Mouse (Mus musculus) urinary bladder, adult 18-20 months (tissue): ENCODE measurements around the gene Sncb.

Experiments used
- DNase-seq, 2 experiments: peaks; one replicate each; pipeline ENCODE4 v3.0.0; 2022; ENCODE audit warnings: low spot score in 2 of 2, mixed read lengths in 2 of 2

Gene Sncb

DNA sequence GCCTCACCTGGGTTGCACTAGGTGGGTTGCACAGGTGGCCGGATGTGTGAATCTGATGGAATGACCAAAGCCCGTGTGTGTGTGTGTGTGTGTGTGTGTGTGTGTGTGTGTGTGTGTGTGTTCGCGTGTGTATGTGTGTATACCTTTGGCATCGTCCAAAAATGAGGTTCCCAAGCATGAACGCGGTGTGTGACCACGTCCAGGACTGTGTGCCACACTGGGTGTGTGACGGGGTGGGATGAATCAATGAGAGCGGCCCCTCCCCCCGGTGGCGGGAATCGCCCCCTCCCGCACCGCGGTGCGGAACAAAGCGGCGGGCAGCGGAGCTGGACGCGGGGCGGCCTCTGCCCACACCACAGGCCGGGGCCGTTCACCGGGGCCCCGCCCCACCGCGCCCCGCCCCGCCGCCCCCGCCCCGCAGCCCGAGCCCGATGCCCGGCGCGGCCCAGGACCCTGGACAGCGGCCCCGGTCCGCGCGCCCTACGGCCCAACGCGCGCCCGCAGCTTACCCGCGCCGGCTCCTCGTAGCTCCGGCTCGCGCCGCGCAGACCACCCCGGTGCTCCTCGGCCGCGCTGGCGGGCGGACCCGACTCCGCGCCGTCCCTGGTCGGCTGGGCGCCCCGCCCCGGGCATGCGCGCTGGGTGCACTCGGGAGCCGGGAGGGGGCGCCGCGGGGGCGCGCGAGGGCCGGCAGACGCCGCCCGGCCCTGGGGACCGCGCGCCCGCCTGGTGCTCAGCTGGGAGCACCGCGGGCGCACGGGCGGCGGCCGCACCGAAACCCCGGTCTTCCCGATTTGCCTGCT lies 17.1 kb downstream of the Sncb start:
- no peak for DNase-seq

DNA sequence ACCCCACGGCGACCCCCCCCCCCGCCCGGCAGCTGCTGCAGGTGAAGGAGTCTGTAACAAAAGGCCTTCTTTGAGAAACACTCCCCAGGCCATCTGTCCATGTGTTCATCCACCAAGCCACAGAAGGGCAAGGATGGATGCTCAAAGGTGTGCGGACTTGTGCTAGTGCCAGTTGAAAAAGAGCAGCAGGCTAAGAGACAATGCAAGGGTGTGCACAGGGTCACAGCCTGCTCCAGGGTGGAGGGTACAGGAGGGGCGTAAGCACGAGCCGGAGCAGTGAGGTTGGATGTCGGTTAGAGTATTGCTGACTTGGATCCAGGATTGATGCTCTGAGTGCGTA lies 17.7 kb downstream of the Sncb start:
- no peak for DNase-seq

DNA sequence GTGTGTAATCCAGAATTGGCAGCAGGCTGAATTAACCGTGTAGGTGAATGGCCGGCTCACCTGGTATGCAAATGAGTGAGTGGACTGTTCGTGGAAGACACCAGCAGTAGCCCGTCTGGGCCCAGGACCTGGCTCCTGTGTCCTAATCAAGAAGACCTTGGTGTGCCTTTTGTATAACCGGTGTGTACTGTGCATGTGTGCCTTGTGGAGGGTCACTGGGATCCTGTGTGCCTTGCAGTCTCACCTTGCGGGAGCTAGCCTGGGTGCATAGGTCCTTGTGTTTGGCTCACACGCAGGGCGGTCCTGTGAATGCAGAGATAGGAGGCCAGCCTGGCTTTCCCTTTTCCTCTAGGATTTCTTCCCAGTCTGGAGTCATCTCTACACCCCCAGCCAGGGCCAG lies 18.2 kb downstream of the Sncb start:
- no peak for DNase-seq

DNA sequence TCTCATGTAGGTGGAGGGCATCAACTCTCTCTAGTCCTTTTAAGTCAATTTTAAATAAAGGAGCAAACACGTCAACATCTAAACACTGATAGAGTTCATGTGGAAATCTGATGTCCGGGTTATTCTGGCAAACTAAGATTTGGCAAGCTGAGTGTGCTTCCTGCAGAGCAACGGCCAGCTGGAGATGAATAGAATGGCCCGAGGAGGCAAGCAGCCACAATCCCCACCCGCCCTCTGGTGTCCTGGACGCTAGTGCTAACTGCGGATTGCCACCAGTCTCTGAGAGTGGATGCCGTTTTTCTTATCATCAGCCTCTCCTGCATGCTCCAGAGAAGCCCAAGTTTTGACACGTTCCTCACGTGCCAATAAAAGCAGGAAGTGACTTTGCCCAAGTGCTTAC lies 19.5 kb downstream of the Sncb start:
- no peak for DNase-seq

DNA sequence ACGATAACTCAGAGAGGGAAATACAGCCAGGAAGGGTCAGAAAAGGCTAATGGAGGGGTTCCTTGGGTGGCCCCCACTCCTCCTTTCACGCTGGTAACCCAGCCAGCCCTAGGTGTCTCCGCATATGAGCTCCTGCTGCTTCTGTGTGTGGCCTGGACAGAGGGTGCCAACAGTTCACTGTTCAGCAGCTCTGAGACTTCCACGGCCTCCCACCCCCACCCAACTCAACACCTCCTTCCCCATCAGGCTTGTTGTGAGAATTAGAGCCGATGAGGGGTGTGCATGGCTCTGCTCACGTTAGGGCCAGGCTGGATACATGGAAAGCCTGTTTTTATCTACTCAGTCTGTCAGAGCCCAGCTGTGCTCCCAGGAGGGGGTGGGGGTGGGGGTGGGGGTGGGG lies 20.3 kb downstream of the Sncb start:
- DNase-seq = no peak

DNA sequence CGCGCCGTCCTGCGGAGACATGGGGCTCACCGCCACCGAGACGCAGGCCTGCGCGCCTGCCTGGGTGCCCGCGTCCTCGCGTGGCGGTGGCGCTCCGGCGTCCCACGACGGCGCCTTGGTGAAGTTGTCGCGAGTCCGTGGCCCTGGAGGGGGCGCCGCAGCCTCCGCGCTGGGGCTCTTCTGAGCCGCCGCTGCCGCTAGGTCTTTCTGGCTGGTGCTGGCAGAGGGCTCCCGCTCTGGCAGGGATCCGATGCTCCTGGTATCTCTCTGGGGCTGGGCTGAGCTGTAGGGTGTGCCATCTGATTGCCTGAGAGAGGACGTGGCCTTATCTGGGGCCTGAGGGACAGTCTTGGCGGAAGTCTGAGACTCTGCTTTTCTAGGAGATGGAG lies 28.2 kb downstream of the Sncb start:
- DNase-seq = no peak

DNA sequence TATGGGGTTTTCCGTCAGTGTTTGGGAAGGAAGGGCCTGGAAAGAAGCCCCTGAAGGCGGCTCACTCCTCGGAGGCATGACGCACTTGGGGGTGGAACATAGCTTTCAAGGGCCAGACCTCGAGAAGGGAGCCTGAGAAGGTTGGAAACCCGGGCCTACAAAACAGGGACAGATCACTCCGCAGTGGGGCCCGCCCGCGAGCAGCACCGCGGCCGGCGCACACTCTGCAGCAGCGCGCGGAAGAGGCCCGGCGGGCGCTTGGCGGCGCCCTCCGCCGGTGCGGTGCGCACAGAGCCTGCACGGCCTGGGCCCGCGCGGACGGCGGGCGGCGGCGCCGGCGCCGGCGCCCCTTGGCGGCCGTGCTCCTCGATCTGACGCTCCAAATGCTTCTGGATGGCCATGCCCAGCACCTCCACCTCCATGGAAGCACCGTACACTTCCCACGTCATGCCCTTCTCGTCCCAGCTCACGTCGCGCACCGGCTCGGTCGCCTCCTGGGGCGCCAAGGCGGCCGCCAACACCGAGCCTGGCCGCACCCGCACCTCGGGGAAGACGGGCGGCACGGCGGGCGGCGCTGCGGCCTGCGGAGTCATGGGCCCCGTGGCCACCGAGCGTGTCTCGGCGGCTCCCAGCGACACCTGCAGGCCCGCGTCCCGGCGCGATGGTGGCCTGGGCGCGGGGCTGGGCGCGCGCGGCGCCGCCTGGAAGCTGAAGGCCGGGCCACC lies 28.7 kb downstream of the Sncb start:
- peak; percentile 11 to 27 for DNase-seq

DNA sequence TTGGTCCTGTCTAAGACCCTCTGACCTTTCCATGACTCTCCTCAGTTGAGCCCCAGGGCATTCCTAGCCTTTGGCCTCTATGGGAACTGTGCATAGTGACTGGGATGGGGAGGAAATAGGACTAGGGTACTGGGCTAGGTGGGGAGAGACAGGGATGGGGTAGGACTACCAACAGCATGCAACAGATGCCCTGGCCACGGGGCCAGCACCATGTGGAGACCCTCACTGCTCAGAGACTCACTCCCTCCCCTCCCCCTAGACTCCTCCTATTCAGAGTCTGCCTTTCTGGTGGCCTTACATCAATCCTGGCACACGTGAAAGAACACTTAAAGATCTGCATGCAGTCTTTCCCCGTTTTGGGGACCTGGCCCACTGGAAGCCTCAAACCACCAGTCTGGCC lies 29.5 kb downstream of the Sncb start:
- no peak for DNase-seq

DNA sequence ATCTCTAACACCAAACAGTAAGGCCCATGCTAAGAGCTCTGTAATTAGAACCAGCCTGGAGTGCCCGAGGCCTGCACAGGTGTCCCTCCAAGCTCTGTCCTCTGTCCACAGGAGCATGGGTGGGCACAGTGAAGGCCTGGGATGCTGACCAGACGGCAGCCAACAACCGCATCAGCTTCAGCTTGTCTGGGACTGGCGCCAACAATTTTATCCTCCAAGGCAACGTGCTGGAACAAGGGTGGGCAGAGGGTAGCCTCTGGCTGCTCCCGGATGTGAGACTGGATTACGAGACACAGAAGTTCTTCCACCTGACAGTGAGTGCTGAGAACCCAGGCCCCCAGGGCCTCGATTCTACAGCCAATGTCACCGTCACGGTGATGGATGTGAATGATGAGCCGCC lies 40.3 kb downstream of the Sncb start:
- DNase-seq = no peak

DNA sequence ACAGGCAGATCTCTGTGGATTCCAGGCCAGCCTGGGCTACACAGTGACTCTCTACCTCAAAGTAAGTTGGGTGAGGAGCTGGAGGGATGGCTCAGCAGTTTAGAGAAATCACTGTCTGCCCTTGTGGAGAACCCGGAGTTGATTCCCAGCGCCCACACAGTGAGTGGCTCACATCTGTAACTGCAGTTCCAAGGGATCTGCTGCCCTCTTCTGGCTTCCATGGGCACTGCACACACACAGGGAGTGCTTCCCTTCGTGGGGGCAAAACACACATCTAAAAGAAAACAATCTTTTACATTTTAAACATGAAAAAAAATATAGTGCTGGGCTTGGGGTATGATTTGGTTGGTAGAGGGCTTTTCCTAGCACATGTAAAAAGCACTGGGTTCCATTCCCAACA lies 43.3 kb downstream of the Sncb start:
- no peak for DNase-seq

DNA sequence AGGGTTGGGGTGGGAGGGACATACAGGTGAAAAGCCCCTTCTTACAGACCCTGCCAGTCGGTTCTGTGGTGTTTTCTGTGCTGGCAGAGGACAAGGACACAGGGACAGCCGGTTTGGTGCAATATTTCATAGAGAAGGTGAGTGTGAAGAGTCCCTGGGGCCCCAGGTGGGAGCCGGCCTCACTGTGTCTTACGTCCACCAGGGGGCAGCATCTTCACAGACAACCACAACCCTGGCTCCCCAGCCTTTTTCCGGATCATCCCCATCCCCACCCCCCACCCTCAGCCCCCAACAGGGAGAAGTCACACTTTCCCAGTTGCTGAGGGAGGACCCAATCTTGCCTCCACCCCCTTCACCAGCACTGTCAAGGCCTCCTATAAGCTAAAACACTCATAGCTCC lies 49.5 kb downstream of the Sncb start:
- DNase-seq = peak in 1 of 2 experiments; percentile 34

DNA sequence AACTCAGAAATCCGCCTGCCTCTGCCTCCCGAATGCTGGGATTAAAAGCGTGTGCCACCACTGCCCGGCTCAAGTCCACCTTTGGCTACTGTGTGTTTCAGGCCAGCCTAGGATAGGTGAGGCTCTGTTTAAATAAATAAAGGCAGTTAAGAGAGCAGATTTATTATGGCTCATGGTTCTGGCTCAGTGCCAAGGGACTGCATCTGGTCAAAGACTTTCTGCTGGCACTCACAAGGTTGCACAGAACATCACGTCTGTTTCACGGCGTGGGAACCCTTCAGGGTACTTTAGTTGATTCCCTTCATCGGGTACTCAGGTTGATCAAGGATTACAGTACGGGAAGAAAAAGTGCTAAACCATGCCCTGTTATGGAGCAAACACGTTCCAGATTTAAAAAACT lies 51.4 kb downstream of the Sncb start:
- no peak for DNase-seq

DNA sequence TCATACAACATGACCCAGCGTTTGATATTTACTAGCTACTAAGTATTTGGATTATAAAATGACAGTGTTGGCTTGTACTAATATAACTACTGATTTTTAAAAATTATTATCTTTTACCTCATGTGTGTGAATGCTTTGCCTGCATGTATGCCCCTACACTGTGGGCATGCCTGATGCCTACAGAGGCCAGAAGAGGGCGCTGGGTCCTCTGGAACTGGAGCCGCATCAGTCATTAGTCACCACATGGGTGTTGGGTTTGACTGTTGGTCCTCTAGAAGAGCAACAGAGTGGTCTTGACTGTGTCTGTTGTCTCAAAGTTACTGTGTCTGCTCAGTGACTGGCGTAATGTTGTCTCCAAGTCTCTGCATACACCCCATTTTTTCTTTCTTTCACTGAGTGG lies 52.0 kb downstream of the Sncb start:
- no peak for DNase-seq

DNA sequence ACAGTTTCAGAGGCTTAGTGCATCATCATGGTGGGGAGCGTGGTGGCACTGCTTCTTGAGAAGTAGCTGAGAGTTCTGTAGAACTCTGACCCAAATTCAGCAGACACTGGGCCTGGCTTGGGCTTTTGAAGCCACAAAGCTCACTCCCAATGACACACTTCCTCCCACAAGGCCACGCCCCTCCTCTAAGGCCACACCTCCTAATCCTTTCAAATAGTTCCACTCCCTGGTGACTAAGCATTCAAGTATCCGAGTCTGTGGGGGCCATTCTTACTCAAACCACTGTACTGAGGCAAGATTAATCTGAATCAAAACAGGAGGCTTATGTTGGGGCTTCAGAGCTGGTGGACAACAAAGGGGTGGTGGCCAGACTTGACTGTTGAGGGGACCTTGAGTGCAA lies 55.5 kb downstream of the Sncb start:
- DNase-seq = no peak
